Mouse (Mus musculus): ENCODE results near the gene Gm17949. TPM values are rescaled to one million over a fixed set of nuclear protein-coding genes. Genes with fewer than 3 reads are reported as not detected.
A peak's percentile ranks its signal among the peaks of the same experiment; 100 is the strongest.

Gm17949 gene
- total RNA-seq, 1 experiment = not detected

DNA sequence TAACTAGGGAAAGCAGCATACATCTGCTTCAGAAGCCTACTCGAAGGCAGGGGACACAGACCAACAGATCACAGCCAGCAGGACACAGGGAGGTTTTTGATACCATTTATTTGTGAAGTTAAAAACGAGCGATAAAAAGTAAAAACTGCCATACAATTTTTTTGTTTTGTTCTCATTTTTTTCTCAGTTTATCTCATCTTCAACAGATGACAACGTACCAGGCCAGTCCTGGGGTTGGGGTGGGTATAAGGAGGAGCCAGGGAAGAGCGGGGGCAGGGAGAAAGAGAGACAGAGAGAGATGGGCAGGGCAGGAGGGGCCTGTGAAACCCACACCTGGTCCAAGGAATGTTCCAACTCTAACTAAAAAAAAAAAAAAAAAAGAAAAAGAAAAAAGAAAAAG lies 9.7 kb downstream of the Gm17949 start:
- Histone ChIP-seq H3K4me1 (ENCODE audit: control insufficient read depth in 2 of 2, insufficient read depth in 2 of 2, low read length in 2 of 2, poor library complexity in 1 of 2) (0 out of 4 replicates have a peak, but pooled peaks cover 0 to 2% of the 10 kb centered on the region in 2 experiments), H3K9ac (ENCODE audit: insufficient read depth, low read depth, low read length, poor library complexity, severe bottlenecking) (no peak overlapping the region), H3K9me3 (ENCODE audit: control insufficient read depth, insufficient read depth, low read depth, low read length) (no peaks in the 10 kb centered on the region), H3K36me3 (ENCODE audit: control insufficient read depth, insufficient read depth, low read length, poor library complexity, severe bottlenecking) (peaks cover 55% of the 10 kb centered on the region), H3K27ac (ENCODE audit: insufficient read depth, low read depth, low read length, poor library complexity, severe bottlenecking) (no peak overlapping the region), H3K4me3 (ENCODE audit: insufficient read depth in 1 of 2, low read depth in 1 of 2, low read length in 2 of 2, poor library complexity in 1 of 2, severe bottlenecking in 1 of 2) (no peak overlapping the region)
- TF ChIP-seq CHD2 (IDR thresholded peaks at IDR 0.05; ENCODE audit: low read depth, low read length) (no peak), MAFK (IDR thresholded peaks at IDR 0.05; ENCODE audit: insufficient read depth, low read depth, low read length) (no peak), ZC3H11A (IDR thresholded peaks at IDR 0.05; ENCODE audit: borderline replicate concordance, low read depth, low read length) (no peak), ZNF384 (IDR thresholded peaks at IDR 0.05; ENCODE audit: low read depth, low read length) (no peak), HCFC1 (IDR thresholded peaks at IDR 0.05; ENCODE audit: borderline replicate concordance, insufficient read depth, low read length) (no peak)
- in situ Hi-C loops (cut with MboI; ENCODE audit: low sequenced_read_pairs in 2 of 2, unreplicated experiment in 2 of 2) = no loop called here
- DNase-seq (ENCODE audit: low read depth, low spot score) = no peak

DNA sequence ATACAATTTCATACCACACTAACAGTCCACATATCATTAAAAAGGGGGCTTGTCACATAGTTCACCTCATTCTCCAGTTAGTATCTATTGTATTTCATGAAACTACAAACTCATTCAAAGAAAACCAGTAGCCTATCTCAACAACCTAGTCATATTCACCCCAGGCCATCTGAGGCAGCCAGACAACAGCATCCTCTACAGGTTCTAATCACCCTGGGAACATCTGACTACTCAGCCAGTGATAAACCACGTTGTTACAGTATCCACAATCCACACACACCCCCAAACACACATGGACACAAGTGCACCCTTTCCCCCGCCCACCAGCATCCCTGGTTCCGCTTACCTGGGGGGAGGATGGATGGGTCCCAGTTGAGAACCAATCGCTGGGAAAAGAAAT lies 16.2 kb downstream of the Gm17949 start:
- in situ Hi-C loops (cut with MboI; ENCODE audit: low sequenced_read_pairs in 2 of 2, unreplicated experiment in 2 of 2) = no loop called here
- Histone ChIP-seq H3K9ac (ENCODE audit: insufficient read depth, low read depth, low read length, poor library complexity, severe bottlenecking) (no peak overlapping the region), H3K36me3 (ENCODE audit: control insufficient read depth, insufficient read depth, low read length, poor library complexity, severe bottlenecking) (peaks cover 61% of the 10 kb centered on the region)

GRCm38 (mm10) chr17:57029691-57030090 lies 18.4 kb downstream of the Gm17949 start:
- H3K4me1 ChIP-seq (ENCODE audit: control insufficient read depth in 2 of 2, insufficient read depth in 2 of 2, low read length in 2 of 2, poor library complexity in 1 of 2) = peaks cover 3 to 7% of the 10 kb centered on the region in 2 experiments; a peak in 1 of 4 replicates
- TF ChIP-seq HCFC1 (IDR thresholded peaks at IDR 0.05; ENCODE audit: borderline replicate concordance, insufficient read depth, low read length) (no peak), ZC3H11A (IDR thresholded peaks at IDR 0.05; ENCODE audit: borderline replicate concordance, low read depth, low read length) (no peak), MAFK (IDR thresholded peaks at IDR 0.05; ENCODE audit: insufficient read depth, low read depth, low read length) (no peak), CHD2 (IDR thresholded peaks at IDR 0.05; ENCODE audit: low read depth, low read length) (no peak), ZNF384 (IDR thresholded peaks at IDR 0.05; ENCODE audit: low read depth, low read length) (no peak)
- H3K9me3 ChIP-seq (ENCODE audit: control insufficient read depth, insufficient read depth, low read depth, low read length) = no peaks in the 10 kb centered on the region
- in situ Hi-C loops (cut with MboI; ENCODE audit: low sequenced_read_pairs in 2 of 2, unreplicated experiment in 2 of 2) = no loop called here
- DNase-seq (ENCODE audit: low read depth, low spot score) = no peak
- peak overlapping the region; percentile 98 for H3K9ac ChIP-seq (ENCODE audit: insufficient read depth, low read depth, low read length, poor library complexity, severe bottlenecking)
- peaks cover 38% of the 10 kb centered on the region for H3K36me3 ChIP-seq (ENCODE audit: control insufficient read depth, insufficient read depth, low read length, poor library complexity, severe bottlenecking)
- H3K27ac ChIP-seq (ENCODE audit: insufficient read depth, low read depth, low read length, poor library complexity, severe bottlenecking) = no peak overlapping the region
- H3K4me3 ChIP-seq (ENCODE audit: insufficient read depth in 1 of 2, low read depth in 1 of 2, low read length in 2 of 2, poor library complexity in 1 of 2, severe bottlenecking in 1 of 2) = peak overlapping the region; percentile 95 to 99

More for the DNA sequence above, 16.2 kb downstream of the Gm17949 start:
- no peaks in the 10 kb centered on the region for H3K9me3 ChIP-seq (ENCODE audit: control insufficient read depth, insufficient read depth, low read depth, low read length)
- no peak overlapping the region for H3K27ac ChIP-seq (ENCODE audit: insufficient read depth, low read depth, low read length, poor library complexity, severe bottlenecking)
- H3K4me1 ChIP-seq (ENCODE audit: control insufficient read depth in 2 of 2, insufficient read depth in 2 of 2, low read length in 2 of 2, poor library complexity in 1 of 2) = peaks cover 3 to 7% of the 10 kb centered on the region in 2 experiments; a peak in 1 of 4 replicates
- no peak overlapping the region for H3K4me3 ChIP-seq (ENCODE audit: insufficient read depth in 1 of 2, low read depth in 1 of 2, low read length in 2 of 2, poor library complexity in 1 of 2, severe bottlenecking in 1 of 2)
- TF ChIP-seq CHD2 (IDR thresholded peaks at IDR 0.05; ENCODE audit: low read depth, low read length) = no peak
- no peak for TF ChIP-seq MAFK (IDR thresholded peaks at IDR 0.05; ENCODE audit: insufficient read depth, low read depth, low read length)
- TF ChIP-seq HCFC1 (IDR thresholded peaks at IDR 0.05; ENCODE audit: borderline replicate concordance, insufficient read depth, low read length) = no peak
- TF ChIP-seq ZC3H11A (IDR thresholded peaks at IDR 0.05; ENCODE audit: borderline replicate concordance, low read depth, low read length) = no peak
- TF ChIP-seq ZNF384 (IDR thresholded peaks at IDR 0.05; ENCODE audit: low read depth, low read length) = no peak
- no peak for DNase-seq (ENCODE audit: low read depth, low spot score)

DNA sequence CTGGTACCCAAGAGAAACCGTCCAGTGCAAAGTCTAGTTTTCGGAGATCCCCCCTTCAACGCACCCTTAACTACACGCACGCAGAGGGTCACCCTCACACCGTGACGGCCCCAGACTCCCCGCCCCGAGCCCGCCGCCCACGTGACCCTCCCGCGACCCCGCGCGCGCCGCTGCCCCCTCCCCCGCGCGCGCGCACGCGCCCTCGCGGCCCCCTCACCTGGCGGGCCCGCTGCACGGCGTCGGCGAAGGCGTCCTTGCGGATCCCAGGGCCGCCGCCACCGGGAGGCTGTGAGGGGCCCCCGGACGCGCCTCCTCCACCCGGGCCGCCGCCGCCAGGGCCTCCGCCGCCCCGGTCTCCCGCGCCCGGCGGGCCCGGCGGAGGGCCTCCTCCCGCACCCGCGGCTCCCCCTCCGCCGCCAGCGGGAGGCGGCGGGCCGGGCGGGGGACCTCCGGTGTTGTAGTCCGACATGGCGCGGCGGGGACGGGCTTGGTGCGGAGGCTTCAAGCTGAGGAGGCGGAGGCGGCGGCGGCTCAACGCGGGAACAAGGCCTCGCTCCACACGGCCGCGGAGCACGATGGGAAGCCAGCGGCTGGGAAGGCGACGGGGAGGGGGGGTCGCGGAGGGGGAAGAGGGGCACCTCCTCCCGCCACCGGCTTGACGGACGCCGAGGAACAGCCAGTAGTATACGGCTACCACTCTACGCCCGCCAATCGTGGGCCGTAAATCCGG lies 19.8 kb downstream of the Gm17949 start, which contains the start of gene Khsrp:
Khsrp (minus strand) TSS at position 592 of the 730 bp plus-strand sequence.
- H3K27ac ChIP-seq (ENCODE audit: insufficient read depth, low read depth, low read length, poor library complexity, severe bottlenecking) = peak within 1 kb of the TSS; percentile 90
- TF ChIP-seq CHD2 (IDR thresholded peaks at IDR 0.05; ENCODE audit: low read depth, low read length) (no peak), MAFK (IDR thresholded peaks at IDR 0.05; ENCODE audit: insufficient read depth, low read depth, low read length) (no peak), ZC3H11A (IDR thresholded peaks at IDR 0.05; ENCODE audit: borderline replicate concordance, low read depth, low read length) (no peak), HCFC1 (IDR thresholded peaks at IDR 0.05; ENCODE audit: borderline replicate concordance, insufficient read depth, low read length) (peak; percentile 9; the same call in 1 of the 2 replicates)
- peak within 1 kb of the TSS; percentile 98 for H3K9ac ChIP-seq (ENCODE audit: insufficient read depth, low read depth, low read length, poor library complexity, severe bottlenecking)
- peaks cover 25% of the 10 kb centered on the region for H3K36me3 ChIP-seq (ENCODE audit: control insufficient read depth, insufficient read depth, low read length, poor library complexity, severe bottlenecking)
- DNase-seq (ENCODE audit: low read depth, low spot score) = no peak
- peak within 1 kb of the TSS; percentile 95 to 99 for H3K4me3 ChIP-seq (ENCODE audit: insufficient read depth in 1 of 2, low read depth in 1 of 2, low read length in 2 of 2, poor library complexity in 1 of 2, severe bottlenecking in 1 of 2)
- peaks cover 3 to 7% of the 10 kb centered on the region in 2 experiments; a peak in 1 of 4 replicates for H3K4me1 ChIP-seq (ENCODE audit: control insufficient read depth in 2 of 2, insufficient read depth in 2 of 2, low read length in 2 of 2, poor library complexity in 1 of 2)
- in situ Hi-C loops (cut with MboI; ENCODE audit: low sequenced_read_pairs in 2 of 2, unreplicated experiment in 2 of 2) = no loop called here
- H3K9me3 ChIP-seq (ENCODE audit: control insufficient read depth, insufficient read depth, low read depth, low read length) = no peaks in the 10 kb centered on the region
